Mouse (Mus musculus) lung, postnatal 0 days (tissue): Measurements from ENCODE around the gene Tchp.

Source experiments
- CTCF ChIP-seq: IDR thresholded peaks from 2 replicates; pipeline ENCODE4 v1.5.1; 2016; ENCODE audit warnings: antibody characterized with exemption, mild to moderate bottlenecking
- EP300 ChIP-seq: IDR thresholded peaks from 2 replicates; pipeline ENCODE4 v1.6.1; 2016; ENCODE audit warnings: antibody characterized with exemption, mild to moderate bottlenecking, control low read depth

- TF ChIP-seq CTCF (no peak), EP300 (no peak)
These were observed 10.6 kb upstream of the Tchp start for GRCm38 (mm10) chr5:114696939-114697338.
